Mouse (Mus musculus): ENCODE measurements around the gene Fancg.

- TF ChIP-seq GATA1 (IDR thresholded peaks at IDR 0.05; ENCODE audit: borderline replicate concordance, low read length) (no peak), FLI1 (IDR thresholded peaks at IDR 0.05; ENCODE audit: low read length) (no peak)
These were observed 8.9 kb upstream of the Fancg start for GRCm38 (mm10) chr4:43019176-43019575.

All from megakaryocyte, embryonic 14.5 days (primary cell).